Mouse (Mus musculus): Measurements from ENCODE around the gene Spopl. TPM values are rescaled to one million over a fixed set of nuclear protein-coding genes. Genes with fewer than 3 reads are reported as not detected.
"Not testable (repeated sequence)": the region's sequence is repeated elsewhere in the genome, so short reads cannot be mapped to it uniquely, and the experiment has no call there.

The Spopl gene
- 11.5 and 11.9 TPM in 2 replicates for polyA plus RNA-seq (2016; fragmentation: Nextera tagmentation; extraction: Ambion mirVana)

GRCm38 (mm10) chr2:23571302-23572156 lies at the start of gene Spopl:
Gene Spopl (minus strand): TSS chr2:23572106.
- Histone ChIP-seq H3K27ac (peak within 1 kb of the TSS; percentile 96), H3K36me3 (no peaks in the 10 kb centered on the region; the same call in 1 of the 2 replicates), H3K4me3 (peak within 1 kb of the TSS; percentile 90), H3K9me3 (no peaks in the 10 kb centered on the region), H3K27me3 (ENCODE audit: insufficient read depth, poor library complexity, severe bottlenecking) (0 out of 2 replicates have a peak, but pooled peaks cover 3% of the 10 kb centered on the region), H3K4me1 (peaks cover 8% of the 10 kb centered on the region; the same call in 1 of the 2 replicates)
- WGBS, result 3% methylated on average over 53 of the region's 58 CpGs
- DNase-seq (ENCODE audit: low spot score), result peak; percentile 89

- no peak overlapping the region for H3K4me3 ChIP-seq
- no peak for DNase-seq (ENCODE audit: low spot score)
Measured at GRCm38 (mm10) chr2:23620128-23620527, 48.2 kb upstream of the Spopl start.

DNA sequence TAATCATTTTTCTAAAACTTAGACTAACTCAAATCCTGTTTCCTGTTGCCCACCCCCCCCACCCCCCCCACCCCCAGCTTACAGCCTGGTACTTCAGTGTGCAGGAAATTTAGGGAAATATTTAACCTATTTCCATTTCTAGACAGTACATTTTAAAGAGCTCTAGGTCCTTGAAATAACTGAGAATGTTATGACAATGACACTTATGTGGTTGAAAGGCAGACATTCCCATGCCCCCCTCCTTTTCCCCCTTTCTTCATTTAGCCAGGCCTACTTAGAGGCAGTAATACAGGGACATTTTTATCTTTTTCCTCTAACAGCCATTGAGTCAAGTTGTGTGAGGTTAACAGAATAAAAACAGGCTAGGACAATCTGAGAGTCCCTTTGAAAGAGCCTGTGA lies 46.1 kb upstream of the Spopl start:
- H3K4me3 ChIP-seq, result no peak overlapping the region
- no peaks in the 10 kb centered on the region for H3K36me3 ChIP-seq
- DNase-seq (ENCODE audit: low spot score), result no peak
- H3K4me1 ChIP-seq, result no peaks in the 10 kb centered on the region
- no peaks in the 10 kb centered on the region for H3K9me3 ChIP-seq
- no peak overlapping the region for H3K27ac ChIP-seq
- H3K27me3 ChIP-seq (ENCODE audit: insufficient read depth, poor library complexity, severe bottlenecking), result no peaks in the 10 kb centered on the region

More at GRCm38 (mm10) chr2:23620128-23620527, 48.2 kb upstream of the Spopl start:
- Histone ChIP-seq H3K9me3 (no peaks in the 10 kb centered on the region), H3K4me1 (no peaks in the 10 kb centered on the region), H3K36me3 (no peaks in the 10 kb centered on the region), H3K27me3 (ENCODE audit: insufficient read depth, poor library complexity, severe bottlenecking) (no peaks in the 10 kb centered on the region), H3K27ac (no peak overlapping the region)

GRCm38 (mm10) chr2:23605391-23605790 lies 33.5 kb upstream of the Spopl start:
- H3K4me1 ChIP-seq, result no peaks in the 10 kb centered on the region
- H3K9me3 ChIP-seq, result no peaks in the 10 kb centered on the region
- no peak overlapping the region for H3K27ac ChIP-seq
- H3K27me3 ChIP-seq (ENCODE audit: insufficient read depth, poor library complexity, severe bottlenecking), result no peaks in the 10 kb centered on the region
- no peak overlapping the region for H3K4me3 ChIP-seq
- no peaks in the 10 kb centered on the region for H3K36me3 ChIP-seq
- no peak for DNase-seq (ENCODE audit: low spot score)

DNA sequence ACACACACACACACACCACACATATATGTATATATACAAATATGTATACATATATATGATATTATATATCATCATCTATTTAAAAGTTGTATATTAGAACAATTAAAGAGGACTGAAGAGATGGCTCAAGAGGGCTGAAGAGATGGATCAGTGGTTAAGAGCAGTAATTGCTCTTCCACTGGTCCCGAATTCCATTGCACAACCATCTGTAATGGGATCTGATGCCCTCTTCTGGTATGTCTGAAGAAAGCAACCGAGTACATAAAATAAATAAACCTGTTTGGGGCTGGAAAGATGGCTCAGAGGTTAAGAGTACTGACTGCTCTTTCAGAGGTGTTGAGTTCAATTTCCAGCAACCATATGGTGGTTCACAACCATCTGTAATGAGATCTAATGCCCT lies 16.9 kb upstream of the Spopl start:
- no peaks in the 10 kb centered on the region for H3K9me3 ChIP-seq
- H3K36me3 ChIP-seq, result no peaks in the 10 kb centered on the region
- no peak overlapping the region for H3K27ac ChIP-seq
- no peak for DNase-seq (ENCODE audit: low spot score)
- H3K27me3 ChIP-seq (ENCODE audit: insufficient read depth, poor library complexity, severe bottlenecking), result no peaks in the 10 kb centered on the region
- no peaks in the 10 kb centered on the region for H3K4me1 ChIP-seq
- no peak overlapping the region for H3K4me3 ChIP-seq
- 35% methylated on average over 2 of the region's 2 CpGs for WGBS

GRCm38 (mm10) chr2:23572157-23572532 lies 239 bp upstream of the Spopl start:
- H3K27ac ChIP-seq, result peak overlapping the region; percentile 96; the same call in 1 of the 2 replicates
- not testable (repeated sequence) for H3K9me3 ChIP-seq; H3K27me3 ChIP-seq (ENCODE audit: insufficient read depth, poor library complexity, severe bottlenecking); DNase-seq (ENCODE audit: low spot score); H3K4me1 ChIP-seq; H3K36me3 ChIP-seq
- WGBS, result 15% methylated on average over 4 of the region's 4 CpGs
- peak overlapping the region; percentile 90 for H3K4me3 ChIP-seq

DNA sequence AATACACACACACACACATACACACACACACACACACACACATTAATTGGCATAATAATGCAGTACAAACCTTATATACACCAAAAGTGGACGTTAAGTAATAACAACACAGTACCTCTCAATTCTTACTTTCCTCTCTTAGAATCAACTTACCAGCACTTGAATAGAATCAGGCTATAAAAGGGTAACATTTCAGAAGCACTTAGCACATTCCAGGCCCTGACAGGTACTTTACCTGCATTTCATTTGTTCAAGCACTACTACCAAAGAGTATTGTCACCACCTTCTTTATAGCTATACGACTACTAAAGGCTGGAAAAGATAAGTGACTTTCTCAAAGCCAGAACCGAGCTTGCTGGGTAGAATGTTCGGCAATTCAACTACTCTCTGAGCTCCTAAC lies 1.3 kb downstream of the Spopl start:
- H3K4me1 ChIP-seq, result peaks cover 8% of the 10 kb centered on the region; the same call in 1 of the 2 replicates
- no peaks in the 10 kb centered on the region; the same call in 1 of the 2 replicates for H3K36me3 ChIP-seq
- WGBS, result 79% methylated on average over 4 of the region's 4 CpGs
- peak overlapping the region; percentile 90 for H3K4me3 ChIP-seq
- no peaks in the 10 kb centered on the region for H3K9me3 ChIP-seq
- H3K27me3 ChIP-seq (ENCODE audit: insufficient read depth, poor library complexity, severe bottlenecking), result 0 out of 2 replicates have a peak, but pooled peaks cover 3% of the 10 kb centered on the region
- H3K27ac ChIP-seq, result no peak overlapping the region
- DNase-seq (ENCODE audit: low spot score), result no peak

- Histone ChIP-seq H3K27me3 (ENCODE audit: insufficient read depth, poor library complexity, severe bottlenecking) (0 out of 2 replicates have a peak, but pooled peaks cover 2% of the 10 kb centered on the region), H3K9me3 (no peaks in the 10 kb centered on the region), H3K4me3 (no peak overlapping the region), H3K4me1 (peaks cover 8% of the 10 kb centered on the region; the same call in 1 of the 2 replicates), H3K27ac (no peak overlapping the region), H3K36me3 (no peaks in the 10 kb centered on the region; the same call in 1 of the 2 replicates)
- no peak for DNase-seq (ENCODE audit: low spot score)
- 70% methylated on average over 1 of the region's 1 CpGs for WGBS
Measured at GRCm38 (mm10) chr2:23568775-23569174, 3.1 kb downstream of the Spopl start.

DNA sequence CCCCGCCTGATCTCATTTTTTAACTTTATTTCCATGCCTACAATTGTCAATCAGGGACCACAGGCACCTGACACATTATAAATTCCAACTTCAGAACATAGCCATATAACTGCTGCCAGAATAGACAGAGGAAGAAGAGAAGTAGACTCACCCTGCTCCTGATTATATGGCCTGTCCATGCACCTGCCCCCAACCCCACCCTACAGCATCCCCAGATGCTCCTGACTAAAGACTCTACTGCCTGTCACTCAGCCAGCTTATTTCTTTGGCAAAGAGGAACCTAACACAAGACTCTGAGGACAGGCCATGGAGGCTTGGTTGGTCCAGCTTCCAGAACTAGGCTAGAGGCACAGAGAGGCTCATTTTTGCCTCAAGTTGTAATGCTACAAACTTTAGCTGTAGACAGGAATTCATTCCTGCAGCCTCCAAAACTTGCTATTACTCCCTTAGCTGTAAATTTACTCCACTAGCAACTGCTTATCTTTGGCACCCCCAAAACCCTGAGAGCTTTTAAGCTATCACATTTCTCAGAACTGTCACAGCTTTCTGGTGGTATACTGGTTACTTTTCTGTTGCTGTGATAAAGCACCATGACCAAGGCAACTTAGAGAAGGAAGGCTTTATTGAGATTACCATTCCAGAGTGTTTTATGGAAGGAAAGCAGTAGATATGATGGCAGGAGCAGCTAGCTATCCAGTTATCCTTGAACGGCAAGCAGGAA lies 6.7 kb downstream of the Spopl start:
- no peak overlapping the region for H3K4me3 ChIP-seq
- no peak for DNase-seq (ENCODE audit: low spot score)
- H3K27me3 ChIP-seq (ENCODE audit: insufficient read depth, poor library complexity, severe bottlenecking), result no peaks in the 10 kb centered on the region
- peaks cover 3% of the 10 kb centered on the region; the same call in 1 of the 2 replicates for H3K36me3 ChIP-seq
- H3K9me3 ChIP-seq, result no peaks in the 10 kb centered on the region
- no peaks in the 10 kb centered on the region for H3K4me1 ChIP-seq
- WGBS, result 82% methylated on average over 2 of the region's 2 CpGs
- no peak overlapping the region for H3K27ac ChIP-seq

DNA sequence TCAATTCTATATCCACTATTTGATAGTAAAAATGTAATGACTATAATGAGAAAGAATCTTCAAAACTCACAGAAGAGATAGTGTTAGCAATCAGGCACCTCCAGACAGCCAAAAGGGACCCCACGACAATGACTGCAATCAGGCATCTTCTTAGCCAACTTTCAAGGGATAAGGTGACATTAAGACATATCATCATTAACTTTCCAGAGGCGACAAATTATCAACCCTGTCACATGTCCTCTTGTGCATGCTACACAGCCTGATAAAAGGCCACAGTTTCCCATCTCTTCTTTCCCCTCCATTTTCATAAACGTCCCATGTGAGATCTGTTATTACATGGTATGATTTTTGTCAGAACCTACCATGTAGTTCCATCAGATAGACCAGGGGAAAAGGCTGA lies 9.0 kb downstream of the Spopl start:
- Histone ChIP-seq H3K9me3 (no peaks in the 10 kb centered on the region), H3K27me3 (ENCODE audit: insufficient read depth, poor library complexity, severe bottlenecking) (no peaks in the 10 kb centered on the region), H3K27ac (no peak overlapping the region), H3K4me1 (no peaks in the 10 kb centered on the region), H3K4me3 (no peak overlapping the region), H3K36me3 (peaks cover 3% of the 10 kb centered on the region; the same call in 1 of the 2 replicates)
- WGBS, result 86% methylated on average over 3 of the region's 3 CpGs
- DNase-seq (ENCODE audit: low spot score), result no peak

GRCm38 (mm10) chr2:23559186-23559585 lies 12.7 kb downstream of the Spopl start:
- no peak for DNase-seq (ENCODE audit: low spot score)
- H3K27me3 ChIP-seq (ENCODE audit: insufficient read depth, poor library complexity, severe bottlenecking), result no peaks in the 10 kb centered on the region
- 83% methylated on average over 2 of the region's 2 CpGs for WGBS

DNA sequence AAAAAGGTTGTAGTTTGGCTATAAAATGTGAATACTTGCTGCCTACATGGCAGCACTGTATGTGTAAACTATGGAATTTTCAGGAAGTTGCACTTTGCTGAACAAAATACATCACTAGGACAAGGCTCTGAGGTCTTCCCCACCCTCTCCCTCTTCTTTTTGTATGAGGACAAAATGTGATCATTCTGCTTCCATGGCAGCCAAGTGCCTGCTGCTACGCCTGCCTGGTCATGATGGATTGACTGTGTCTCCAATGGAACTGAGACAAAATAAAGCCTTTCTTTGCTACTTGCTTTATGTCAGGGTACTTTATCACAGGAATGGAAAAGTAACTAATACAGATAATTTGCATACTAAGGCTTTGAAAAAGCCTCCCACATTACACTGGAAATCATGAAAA lies 20.7 kb downstream of the Spopl start:
- no peaks in the 10 kb centered on the region for H3K27me3 ChIP-seq (ENCODE audit: insufficient read depth, poor library complexity, severe bottlenecking)
- no peak for DNase-seq (ENCODE audit: low spot score)
- H3K36me3 ChIP-seq, result no peaks in the 10 kb centered on the region
- H3K9me3 ChIP-seq, result no peaks in the 10 kb centered on the region
- no peak overlapping the region for H3K4me3 ChIP-seq
- H3K4me1 ChIP-seq, result no peaks in the 10 kb centered on the region
- no peak overlapping the region for H3K27ac ChIP-seq
- WGBS, result 96% methylated on average over 1 of the region's 1 CpGs

More at GRCm38 (mm10) chr2:23559186-23559585, 12.7 kb downstream of the Spopl start:
- no peak overlapping the region for H3K4me3 ChIP-seq
- no peaks in the 10 kb centered on the region for H3K4me1 ChIP-seq
- H3K9me3 ChIP-seq, result no peaks in the 10 kb centered on the region
- H3K36me3 ChIP-seq, result peaks cover 3% of the 10 kb centered on the region; the same call in 1 of the 2 replicates
- H3K27ac ChIP-seq, result no peak overlapping the region

- Histone ChIP-seq H3K27me3 (ENCODE audit: insufficient read depth, poor library complexity, severe bottlenecking) (no peaks in the 10 kb centered on the region), H3K4me3 (no peak overlapping the region)
- WGBS, result 93% methylated on average over 1 of the region's 1 CpGs
Measured at GRCm38 (mm10) chr2:23547220-23547619, 24.7 kb downstream of the Spopl start.

More at GRCm38 (mm10) chr2:23547220-23547619, 24.7 kb downstream of the Spopl start:
- H3K36me3 ChIP-seq, result no peaks in the 10 kb centered on the region
- no peak overlapping the region for H3K27ac ChIP-seq
- H3K4me1 ChIP-seq, result no peaks in the 10 kb centered on the region
- no peaks in the 10 kb centered on the region for H3K9me3 ChIP-seq
- no peak for DNase-seq (ENCODE audit: low spot score)

All from heart, embryonic 10.5 days (tissue).